Comparison of ENCODE assay signal across 9 mouse cellular contexts in genomic region chr4:43629106-43629817, GRCm38 (mm10). TPM values are rescaled to one million over a fixed set of nuclear protein-coding genes. Genes with fewer than 3 reads are reported as not detected.
DNase-seq lines count a peak whose midpoint lies in the region; ATAC-seq lines count a peak whose summit lies in the region.
"Had no signal": no experiment of that assay in that cellular context is flagged by ENCODE, and none has a peak within 500 bp of the region (broad histone marks: within the 10 kb centered on the region; RNA-seq: fewer than 3 reads in every experiment).

No protein-coding gene starts in this region.

- H3K4me2 ChIP-seq in heart, embryonic 12.5 days: peak overlapping the region; percentile 41
- no peak overlapping the region for H3K4me2 ChIP-seq in embryonic facial prominence, embryonic 14.5 days (ENCODE audit: low read depth, low read length)

- no peaks in the 10 kb centered on the region for H3K36me3 ChIP-seq in heart, embryonic 12.5 days
- no peaks in the 10 kb centered on the region for H3K36me3 ChIP-seq in embryonic facial prominence, embryonic 14.5 days (ENCODE audit: control insufficient read depth, insufficient read depth, low read length)
- H3K36me3 ChIP-seq: stomach, embryonic 15.5 days had no signal

- 36% methylated on average over 20 of the region's 20 CpGs for WGBS in heart, embryonic 12.5 days
- 35% methylated on average over 20 of the region's 20 CpGs for WGBS in embryonic facial prominence, embryonic 14.5 days

- peaks cover 10% of the 10 kb centered on the region for H3K27me3 ChIP-seq in heart, embryonic 12.5 days (replicated peaks)
- H3K27me3 ChIP-seq in embryonic facial prominence, embryonic 14.5 days (replicated peaks; ENCODE audit: control insufficient read depth, insufficient read depth, low read length): no peaks in the 10 kb centered on the region

- H3K4me3 ChIP-seq in heart, embryonic 12.5 days: 0 out of 2 replicates have a peak overlapping the region, but pooled peaks have one; percentile 2
- H3K4me3 ChIP-seq in embryonic facial prominence, embryonic 14.5 days (ENCODE audit: low read depth, low read length): no peak overlapping the region
- H3K4me3 ChIP-seq: stomach, embryonic 15.5 days had no signal

- no peak for ATAC-seq in heart, embryonic 12.5 days (ENCODE audit: insufficient number of reproducible peaks, low FRiP score)
- ATAC-seq in embryonic facial prominence, embryonic 14.5 days (ENCODE audit: low read depth): 0 out of 2 replicates have a peak, but pooled peaks have one; percentile 19
- no peak for ATAC-seq in erythroid progenitor cell, adult 5-6 weeks (replicated peaks; ENCODE audit: low FRiP score, poor library complexity, severe bottlenecking)

- peaks cover 15% of the 10 kb centered on the region for H3K9me3 ChIP-seq in heart, embryonic 12.5 days (replicated peaks)
- H3K9me3 ChIP-seq in embryonic facial prominence, embryonic 14.5 days (ENCODE audit: control insufficient read depth, low read length): peaks cover 22% of the 10 kb centered on the region

- H3K27ac ChIP-seq in heart, embryonic 12.5 days (ENCODE audit: poor library complexity, severe bottlenecking): no peak overlapping the region
- no peak overlapping the region for H3K27ac ChIP-seq in embryonic facial prominence, embryonic 14.5 days (replicated peaks; ENCODE audit: low read depth, low read length)
- H3K27ac ChIP-seq: stomach, embryonic 15.5 days had no signal

- DNase-seq in heart, adult 18-20 months: no peak
- DNase-seq in R1 (ENCODE audit: low read depth, low spot score): peak; percentile 82
- DNase-seq in embryonic facial prominence, embryonic 14.5 days (ENCODE audit: low spot score): peak; percentile 32
- DNase-seq in mesoderm, embryonic 11.5 days (ENCODE audit: low read depth, low spot score): peak; percentile 45
- DNase-seq in kidney, adult 9 months: no peak
- DNase-seq in gastrocnemius, postnatal 10 days: no peak

- peaks cover 23% of the 10 kb centered on the region for H3K4me1 ChIP-seq in heart, embryonic 12.5 days (replicated peaks)
- H3K4me1 ChIP-seq in embryonic facial prominence, embryonic 14.5 days (ENCODE audit: control insufficient read depth, insufficient read depth, low read length): peaks cover 31% of the 10 kb centered on the region

- H3K9ac ChIP-seq in heart, embryonic 12.5 days: no peak overlapping the region
- H3K9ac ChIP-seq in embryonic facial prominence, embryonic 14.5 days (ENCODE audit: low read depth, low read length): no peak overlapping the region
- H3K9ac ChIP-seq: stomach, embryonic 15.5 days had no signal

RNA-seq across cellular contexts. Expression of gene Npr2, which starts 2.5 kb away (rescaled TPM):
- 11.0 and 11.2 TPM in 2 replicates for polyA plus RNA-seq in heart, embryonic 12.5 days (2016; fragmentation: Nextera tagmentation; extraction: Ambion mirVana)
- total RNA-seq in heart, adult 18-20 months (2021): 10 to 100 TPM; 39.7 to 42.1 TPM
- 23.0 and 24.6 TPM in 2 replicates for polyA plus RNA-seq in embryonic facial prominence, embryonic 14.5 days (2014; fragmentation: Nextera tagmentation; extraction: Ambion mirVana)
- 10.8 TPM in 1 of 2 replicates, not detected in the other for total RNA-seq in erythroid progenitor cell, adult 5-6 weeks (2015; ENCODE audit: low replicate concordance)
- 0.13 TPM in 1 of 2 replicates, not detected in the other for total RNA-seq in erythroid progenitor cell, adult 5-6 weeks (2017; ENCODE audit: low replicate concordance)
- total RNA-seq in gastrocnemius, postnatal 10 days (2021): 10 to 100 TPM; 30.7 to 39.5 TPM

RNA-seq across cellular contexts. Expression of gene Spag8, which starts 24.1 kb away (rescaled TPM):
- 0.40 and 0.51 TPM in 2 replicates for polyA plus RNA-seq in heart, embryonic 12.5 days (2016; fragmentation: Nextera tagmentation; extraction: Ambion mirVana)
- not detected for total RNA-seq in heart, adult 18-20 months (2021)
- polyA plus RNA-seq in embryonic facial prominence, embryonic 14.5 days (2014; fragmentation: Nextera tagmentation; extraction: Ambion mirVana): 1.5 and 4.0 TPM in 2 replicates
- not detected in 2 replicates for total RNA-seq in erythroid progenitor cell, adult 5-6 weeks (2015; ENCODE audit: low replicate concordance)
- 3.9 TPM in 1 of 2 replicates, not detected in the other for total RNA-seq in erythroid progenitor cell, adult 5-6 weeks (2017; ENCODE audit: low replicate concordance)
- under 1 TPM in 1 of 2 experiments, not detected in 1; 0.38 TPM for total RNA-seq in gastrocnemius, postnatal 10 days (2021)

RNA-seq across cellular contexts. Expression of gene Hint2, which starts 27.0 kb away (rescaled TPM):
- 130 and 139 TPM in 2 replicates for polyA plus RNA-seq in heart, embryonic 12.5 days (2016; fragmentation: Nextera tagmentation; extraction: Ambion mirVana)
- 100 to 1,000 TPM; 163 to 173 TPM for total RNA-seq in heart, adult 18-20 months (2021)
- 80.2 and 86.2 TPM in 2 replicates for polyA plus RNA-seq in embryonic facial prominence, embryonic 14.5 days (2014; fragmentation: Nextera tagmentation; extraction: Ambion mirVana)
- 18.9 and 26.7 TPM in 2 replicates for total RNA-seq in erythroid progenitor cell, adult 5-6 weeks (2015; ENCODE audit: low replicate concordance)
- total RNA-seq in erythroid progenitor cell, adult 5-6 weeks (2017; ENCODE audit: low replicate concordance): 6.5 and 12.0 TPM in 2 replicates
- total RNA-seq in gastrocnemius, postnatal 10 days (2021): 10 to 100 TPM; 51.3 to 57.6 TPM

RNA-seq across cellular contexts. Expression of gene Tmem8b, which starts 39.5 kb away (rescaled TPM):
- 5.1 and 5.6 TPM in 2 replicates for polyA plus RNA-seq in heart, embryonic 12.5 days (2016; fragmentation: Nextera tagmentation; extraction: Ambion mirVana)
- total RNA-seq in heart, adult 18-20 months (2021): 10 to 100 TPM; 20.0 to 21.0 TPM
- 2.7 and 3.4 TPM in 2 replicates for polyA plus RNA-seq in embryonic facial prominence, embryonic 14.5 days (2014; fragmentation: Nextera tagmentation; extraction: Ambion mirVana)
- 1.4 TPM in 1 of 2 replicates, not detected in the other for total RNA-seq in erythroid progenitor cell, adult 5-6 weeks (2015; ENCODE audit: low replicate concordance)
- total RNA-seq in erythroid progenitor cell, adult 5-6 weeks (2017; ENCODE audit: low replicate concordance): 0.64 TPM in 1 of 2 replicates, not detected in the other
- 10 to 100 TPM in 1 of 2 experiments, 1 to 10 TPM in 1; 9.1 to 10.8 TPM for total RNA-seq in gastrocnemius, postnatal 10 days (2021)

RNA-seq across cellular contexts. Expression of gene Fam221b, which starts 39.7 kb away (rescaled TPM):
- 3.8 and 3.9 TPM in 2 replicates for polyA plus RNA-seq in heart, embryonic 12.5 days (2016; fragmentation: Nextera tagmentation; extraction: Ambion mirVana)
- total RNA-seq in heart, adult 18-20 months (2021): under 1 TPM; 0.15 to 0.28 TPM
- 3.9 and 4.3 TPM in 2 replicates for polyA plus RNA-seq in embryonic facial prominence, embryonic 14.5 days (2014; fragmentation: Nextera tagmentation; extraction: Ambion mirVana)
- total RNA-seq in erythroid progenitor cell, adult 5-6 weeks (2015; ENCODE audit: low replicate concordance): not detected in 2 replicates
- total RNA-seq in erythroid progenitor cell, adult 5-6 weeks (2017; ENCODE audit: low replicate concordance): 1.7 TPM in 1 of 2 replicates, not detected in the other
- total RNA-seq in gastrocnemius, postnatal 10 days (2021): under 1 TPM; 0.18 to 0.26 TPM

Comparison
In these comparisons a context has a peak if more than half of its experiments do, and no peak if none do; other contexts are left out.
1. DNase-seq: peak in R1 (single experiment), embryonic facial prominence, embryonic 14.5 days (single experiment) and mesoderm, embryonic 11.5 days (single experiment); none in heart, adult 18-20 months (0 of 2), kidney, adult 9 months (single experiment) and gastrocnemius, postnatal 10 days (single experiment).